Mouse (Mus musculus) kidney, embryonic 14.5 days (tissue): Measurements from ENCODE around the gene Kif22. TPM values are rescaled to one million over a fixed set of nuclear protein-coding genes. Genes with fewer than 3 reads are reported as not detected.

Source experiments
- ATAC-seq: fragments of 200-750 bp; cut with Nextera tagmentation; 2 replicates; pipeline ENCODE4 v1.8.0; 2017; ENCODE audit warnings: moderate number of reproducible peaks, mild to moderate bottlenecking, moderate TSS enrichment, moderate library complexity; ENCODE audit not compliant: low FRiP score, low TSS enrichment
- H3K27ac ChIP-seq: fragments of 300-500 bp; sonication (generic); 2 replicates; pipeline ENCODE4 v1.5.1; 2014; ENCODE audit warnings: low read depth, mild to moderate bottlenecking, low read length, moderate library complexity, mixed read lengths
- H3K27me3 ChIP-seq: fragments of 300-500 bp; sonication (generic); 2 replicates; pipeline ENCODE4 v1.6.1; 2014; ENCODE audit warnings: mild to moderate bottlenecking, low read length; ENCODE audit not compliant: control insufficient read depth, insufficient read depth
- H3K36me3 ChIP-seq: fragments of 300-500 bp; sonication (generic); 2 replicates; pipeline ENCODE4 v1.6.1; 2014; ENCODE audit warnings: low read length, mixed read lengths; ENCODE audit not compliant: control insufficient read depth, insufficient read depth
- H3K4me1 ChIP-seq: fragments of 300-500 bp; sonication (generic); 2 replicates; pipeline ENCODE4 v1.6.1; 2014; ENCODE audit warnings: low read length, mixed read lengths; ENCODE audit not compliant: control insufficient read depth, insufficient read depth
- H3K4me2 ChIP-seq: fragments of 300-500 bp; sonication (generic); replicated peaks from 2 replicates; pipeline ENCODE4 v1.6.1; 2014; ENCODE audit warnings: low read depth, mild to moderate bottlenecking, low read length
- H3K4me3 ChIP-seq: fragments of 300-500 bp; sonication (generic); 2 replicates; pipeline ENCODE4 v1.5.1; 2014; ENCODE audit warnings: mild to moderate bottlenecking, low read length
- H3K9ac ChIP-seq: fragments of 300-500 bp; sonication (generic); 2 replicates; pipeline ENCODE4 v1.6.1; 2014; ENCODE audit warnings: low read depth, mild to moderate bottlenecking, low read length, moderate library complexity
- H3K9me3 ChIP-seq: fragments of 300-500 bp; sonication (generic); 2 replicates; pipeline ENCODE4 v1.6.1; 2016; ENCODE audit warnings: low read length; ENCODE audit not compliant: control insufficient read depth
- WGBS: fragments of 180-500 bp; shearing (Covaris S2); extraction: QIAGEN DNeasy Blood & Tissue Kit; methylation state at CpG from one replicate; pipeline ENCODE4 v1.1.7; 2014; 5-methylcytosine and 5-hydroxymethylcytosine counted together
- polyA plus RNA-seq: library from polyadenylated mRNA; unstranded; fragments of >200 nt; fragmentation: Nextera tagmentation; extraction: Ambion mirVana; gene quantifications from 2 replicates; pipeline ENCODE4 v1.2.1, GENCODE M21; 2014

The Kif22 gene
- polyA plus RNA-seq, 1 experiment from 2014 or later: 151 TPM

- peaks cover 9% of the 10 kb centered on the region for H3K4me1 ChIP-seq
- H3K9ac ChIP-seq: peak overlapping the region; percentile 45
- H3K27ac ChIP-seq: peak overlapping the region; percentile 77; the same call in 1 of the 2 replicates
- H3K4me2 ChIP-seq: no peak overlapping the region
- no peaks in the 10 kb centered on the region for H3K9me3 ChIP-seq
- no peak overlapping the region for H3K4me3 ChIP-seq
- WGBS: 46% methylated on average over 8 of the region's 9 CpGs
- H3K36me3 ChIP-seq: peaks cover 10% of the 10 kb centered on the region; the same call in 1 of the 2 replicates
- H3K27me3 ChIP-seq: no peaks in the 10 kb centered on the region
- ATAC-seq: peak; percentile 83
Measured at GRCm38 (mm10) chr7:127008239-127009019, 33.8 kb downstream of the Kif22 start.

GRCm38 (mm10) chr7:127007313-127008024 is 34.8 kb downstream of the Kif22 start:
- H3K27ac ChIP-seq: no peak overlapping the region
- H3K9me3 ChIP-seq: no peaks in the 10 kb centered on the region
- H3K9ac ChIP-seq: no peak overlapping the region
- no peaks in the 10 kb centered on the region for H3K27me3 ChIP-seq
- WGBS: 86% methylated on average over 6 of the region's 6 CpGs
- no peak overlapping the region for H3K4me3 ChIP-seq
- no peak for ATAC-seq
- H3K36me3 ChIP-seq: peaks cover 4% of the 10 kb centered on the region; the same call in 1 of the 2 replicates
- peaks cover 9% of the 10 kb centered on the region for H3K4me1 ChIP-seq
- no peak overlapping the region for H3K4me2 ChIP-seq

- no peaks in the 10 kb centered on the region for H3K27me3 ChIP-seq
- H3K9me3 ChIP-seq: no peaks in the 10 kb centered on the region
- H3K36me3 ChIP-seq: no peaks in the 10 kb centered on the region
- H3K27ac ChIP-seq: no peak overlapping the region
- no peak overlapping the region for H3K4me2 ChIP-seq
- H3K4me1 ChIP-seq: peaks cover 4% of the 10 kb centered on the region
- 88% methylated on average over 4 of the region's 4 CpGs for WGBS
- ATAC-seq: no peak
- H3K4me3 ChIP-seq: no peak overlapping the region
- no peak overlapping the region for H3K9ac ChIP-seq
Measured at GRCm38 (mm10) chr7:127004122-127004875, 38.0 kb downstream of the Kif22 start.

GRCm38 (mm10) chr7:127003620-127004019 is 38.7 kb downstream of the Kif22 start:
- H3K4me2 ChIP-seq: no peak overlapping the region
- 87% methylated on average over 5 of the region's 5 CpGs for WGBS
- H3K4me3 ChIP-seq: no peak overlapping the region

GRCm38 (mm10) chr7:126999568-126999967 is 42.7 kb downstream of the Kif22 start:
- Histone ChIP-seq H3K27me3 (no peaks in the 10 kb centered on the region), H3K9ac (no peak overlapping the region), H3K36me3 (no peaks in the 10 kb centered on the region), H3K9me3 (no peaks in the 10 kb centered on the region), H3K4me1 (no peaks in the 10 kb centered on the region), H3K4me2 (no peak overlapping the region), H3K27ac (no peak overlapping the region), H3K4me3 (no peak overlapping the region)
- ATAC-seq: no peak
- WGBS: 73% methylated on average over 10 of the region's 10 CpGs

More at GRCm38 (mm10) chr7:127003620-127004019, 38.7 kb downstream of the Kif22 start:
- ATAC-seq: no peak
- Histone ChIP-seq H3K9me3 (no peaks in the 10 kb centered on the region), H3K36me3 (no peaks in the 10 kb centered on the region), H3K27ac (no peak overlapping the region), H3K4me1 (peaks cover 4% of the 10 kb centered on the region), H3K9ac (no peak overlapping the region), H3K27me3 (no peaks in the 10 kb centered on the region)

- Histone ChIP-seq H3K27me3 (no peaks in the 10 kb centered on the region), H3K4me1 (no peaks in the 10 kb centered on the region), H3K9me3 (no peaks in the 10 kb centered on the region), H3K27ac (no peak overlapping the region), H3K9ac (no peak overlapping the region), H3K36me3 (no peaks in the 10 kb centered on the region), H3K4me2 (no peak overlapping the region), H3K4me3 (no peak overlapping the region)
- no peak for ATAC-seq
- 86% methylated on average over 4 of the region's 4 CpGs for WGBS
Measured at GRCm38 (mm10) chr7:126996449-126996848, 45.8 kb downstream of the Kif22 start.

- no peak for ATAC-seq
- Histone ChIP-seq H3K27me3 (no peaks in the 10 kb centered on the region), H3K9me3 (no peaks in the 10 kb centered on the region), H3K9ac (no peak overlapping the region), H3K36me3 (no peaks in the 10 kb centered on the region), H3K4me2 (no peak overlapping the region), H3K4me3 (no peak overlapping the region), H3K4me1 (no peaks in the 10 kb centered on the region), H3K27ac (no peak overlapping the region)
- WGBS: 73% methylated on average over 8 of the region's 8 CpGs
Measured at GRCm38 (mm10) chr7:126988816-126989215, 53.5 kb downstream of the Kif22 start.

- 45% methylated on average over 9 of the region's 9 CpGs for WGBS
- no peak overlapping the region for H3K4me3 ChIP-seq
- no peaks in the 10 kb centered on the region for H3K9me3 ChIP-seq
- H3K4me1 ChIP-seq: no peaks in the 10 kb centered on the region
- no peak overlapping the region for H3K27ac ChIP-seq
- no peaks in the 10 kb centered on the region; the same call in 1 of the 2 replicates for H3K36me3 ChIP-seq
- H3K9ac ChIP-seq: no peak overlapping the region
- H3K4me2 ChIP-seq: no peak overlapping the region
- peak; percentile 59; the same call in 1 of the 2 replicates for ATAC-seq
- no peaks in the 10 kb centered on the region for H3K27me3 ChIP-seq
Measured at GRCm38 (mm10) chr7:126986319-126986718, 56.0 kb downstream of the Kif22 start.
